Mouse (Mus musculus): ENCODE results near the gene Nphp4. TPM values are rescaled to one million over a fixed set of nuclear protein-coding genes. Genes with fewer than 3 reads are reported as not detected.

Nphp4 gene
- 0.06 and 0.09 TPM in 2 replicates for polyA plus RNA-seq (2015; fragmentation: Nextera tagmentation; extraction: Ambion mirVana)

DNA sequence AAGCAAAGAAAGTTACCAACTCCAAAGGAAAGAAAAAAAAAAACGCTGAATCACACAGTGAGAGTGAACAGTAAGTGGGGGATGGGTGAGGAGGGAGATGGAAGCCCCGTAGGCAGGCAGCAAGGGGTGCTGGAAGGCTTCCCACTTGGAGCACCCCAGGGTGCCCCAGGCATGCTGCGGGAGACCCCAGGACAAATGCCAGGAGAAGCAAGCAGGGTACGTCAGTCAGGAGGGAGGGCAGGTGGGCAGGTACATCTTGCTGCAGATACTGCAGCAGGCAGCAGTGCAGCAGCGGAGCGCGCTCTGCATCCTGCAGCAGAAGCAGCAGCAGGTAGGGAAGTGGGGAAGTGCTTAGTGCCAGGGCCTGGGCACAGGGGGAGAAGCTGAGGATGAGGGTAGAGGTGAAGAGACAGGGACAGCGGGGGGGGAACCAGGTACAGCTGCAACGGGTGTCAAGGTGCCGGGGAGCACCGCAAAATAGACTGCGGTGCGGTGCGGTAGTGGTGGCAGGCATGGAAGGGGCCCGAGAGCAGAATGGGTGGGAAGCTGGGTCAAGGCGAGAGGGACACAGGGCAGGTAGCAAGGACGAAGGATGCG, at the start of gene Nphp4:
Gene Nphp4, plus strand, starts transcription at position 280 of the 597 bp plus-strand sequence.
- Histone ChIP-seq H3K27me3 (ENCODE audit: insufficient read depth, low read length) (peaks cover 20% of the 10 kb centered on the region), H3K27ac (ENCODE audit: low read depth) (no peak within 1 kb of the TSS), H3K4me1 (ENCODE audit: insufficient read depth) (peaks cover 6% of the 10 kb centered on the region), H3K4me2 (ENCODE audit: low read depth, low read length) (peak within 1 kb of the TSS; percentile 69), H3K4me3 (ENCODE audit: low read depth, low read length) (peak within 1 kb of the TSS; percentile 51), H3K36me3 (replicated peaks; ENCODE audit: insufficient read depth, low read length) (no peaks in the 10 kb centered on the region), H3K9ac (replicated peaks) (no peak within 1 kb of the TSS), H3K9me3 (ENCODE audit: low read length) (0 out of 2 replicates have a peak, but pooled peaks cover 2% of the 10 kb centered on the region)
- WGBS (ENCODE audit: insufficient replicate concordance): 6% methylated on average over 18 of the region's 18 CpGs
- ATAC-seq: no peak
- DNase-seq: no peak
- TF ChIP-seq CTCF (IDR thresholded peaks at IDR 0.05; ENCODE audit: low read depth) (no peak), EP300 (IDR thresholded peaks at IDR 0.05; ENCODE audit: low read depth) (no peak)

- Histone ChIP-seq H3K9ac (replicated peaks) (no peak overlapping the region), H3K36me3 (replicated peaks; ENCODE audit: insufficient read depth, low read length) (no peaks in the 10 kb centered on the region), H3K27me3 (ENCODE audit: insufficient read depth, low read length) (no peaks in the 10 kb centered on the region), H3K9me3 (ENCODE audit: low read length) (no peaks in the 10 kb centered on the region), H3K4me3 (ENCODE audit: low read depth, low read length) (no peak overlapping the region), H3K4me1 (ENCODE audit: insufficient read depth) (no peaks in the 10 kb centered on the region), H3K4me2 (ENCODE audit: low read depth, low read length) (no peak overlapping the region), H3K27ac (ENCODE audit: low read depth) (no peak overlapping the region)
- no peak for DNase-seq
- TF ChIP-seq CTCF (IDR thresholded peaks at IDR 0.05; ENCODE audit: low read depth): 0 out of 2 replicates have a peak, but pooled peaks have one; percentile 16
- TF ChIP-seq EP300 (IDR thresholded peaks at IDR 0.05; ENCODE audit: low read depth): no peak
- WGBS (ENCODE audit: insufficient replicate concordance): 65% methylated on average over 8 of the region's 8 CpGs
- ATAC-seq: no peak
Observed at GRCm38 (mm10) chr4:152428259-152428658, 48.2 kb upstream of the Nphp4 start.

DNA sequence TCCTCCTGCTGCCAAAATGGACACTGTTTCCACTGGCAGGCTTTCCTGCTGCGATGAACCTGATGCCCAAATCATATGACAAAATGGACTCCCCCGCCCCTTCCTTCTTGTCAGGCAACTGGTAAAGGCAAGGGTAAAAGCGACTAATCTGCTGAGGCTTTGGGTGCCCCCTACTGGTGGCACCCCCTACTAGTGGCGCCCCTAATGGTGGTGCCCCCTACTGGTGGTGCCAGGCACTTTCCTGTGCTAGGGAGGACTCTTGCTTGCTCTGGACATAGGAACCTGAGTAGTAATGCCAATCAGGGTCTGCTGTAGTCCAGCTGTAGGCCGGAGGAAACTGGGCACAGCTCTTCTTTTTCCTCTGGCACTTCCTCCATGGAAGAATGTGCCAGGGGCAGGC, 44.2 kb upstream of the Nphp4 start:
- Histone ChIP-seq H3K9me3 (ENCODE audit: low read length) (no peaks in the 10 kb centered on the region), H3K27ac (ENCODE audit: low read depth) (no peak overlapping the region), H3K4me2 (ENCODE audit: low read depth, low read length) (no peak overlapping the region), H3K4me3 (ENCODE audit: low read depth, low read length) (no peak overlapping the region), H3K4me1 (ENCODE audit: insufficient read depth) (no peaks in the 10 kb centered on the region), H3K27me3 (ENCODE audit: insufficient read depth, low read length) (no peaks in the 10 kb centered on the region), H3K36me3 (replicated peaks; ENCODE audit: insufficient read depth, low read length) (no peaks in the 10 kb centered on the region), H3K9ac (replicated peaks) (no peak overlapping the region)
- DNase-seq (peak; percentile 39), ATAC-seq (no peak)
- WGBS (ENCODE audit: insufficient replicate concordance): 60% methylated on average over 5 of the region's 5 CpGs
- TF ChIP-seq EP300 (IDR thresholded peaks at IDR 0.05; ENCODE audit: low read depth) (no peak), CTCF (IDR thresholded peaks at IDR 0.05; ENCODE audit: low read depth) (peak; percentile 71)

GRCm38 (mm10) chr4:152434836-152435235, 41.7 kb upstream of the Nphp4 start:
- Histone ChIP-seq H3K36me3 (replicated peaks; ENCODE audit: insufficient read depth, low read length) (no peaks in the 10 kb centered on the region), H3K4me1 (ENCODE audit: insufficient read depth) (no peaks in the 10 kb centered on the region), H3K4me3 (ENCODE audit: low read depth, low read length) (no peak overlapping the region), H3K9ac (replicated peaks) (no peak overlapping the region), H3K9me3 (ENCODE audit: low read length) (no peaks in the 10 kb centered on the region), H3K27me3 (ENCODE audit: insufficient read depth, low read length) (no peaks in the 10 kb centered on the region), H3K27ac (ENCODE audit: low read depth) (no peak overlapping the region), H3K4me2 (ENCODE audit: low read depth, low read length) (no peak overlapping the region)
- DNase-seq (peak; percentile 89), ATAC-seq (peak; percentile 85)
- 22% methylated on average over 9 of the region's 9 CpGs for WGBS (ENCODE audit: insufficient replicate concordance)
- TF ChIP-seq CTCF (IDR thresholded peaks at IDR 0.05; ENCODE audit: low read depth) (peak; percentile 82), EP300 (IDR thresholded peaks at IDR 0.05; ENCODE audit: low read depth) (no peak)

GRCm38 (mm10) chr4:152435255-152435654, 41.3 kb upstream of the Nphp4 start:
- Histone ChIP-seq H3K4me1 (ENCODE audit: insufficient read depth) (no peaks in the 10 kb centered on the region), H3K9ac (replicated peaks) (no peak overlapping the region), H3K27ac (ENCODE audit: low read depth) (no peak overlapping the region), H3K4me2 (ENCODE audit: low read depth, low read length) (no peak overlapping the region), H3K9me3 (ENCODE audit: low read length) (no peaks in the 10 kb centered on the region), H3K27me3 (ENCODE audit: insufficient read depth, low read length) (no peaks in the 10 kb centered on the region), H3K36me3 (replicated peaks; ENCODE audit: insufficient read depth, low read length) (no peaks in the 10 kb centered on the region), H3K4me3 (ENCODE audit: low read depth, low read length) (no peak overlapping the region)
- DNase-seq: peak; percentile 82
- TF ChIP-seq CTCF (IDR thresholded peaks at IDR 0.05; ENCODE audit: low read depth) (peak; percentile 87), EP300 (IDR thresholded peaks at IDR 0.05; ENCODE audit: low read depth) (no peak)
- WGBS (ENCODE audit: insufficient replicate concordance): 23% methylated on average over 10 of the region's 10 CpGs
- ATAC-seq: peak; percentile 72

- Histone ChIP-seq H3K27ac (ENCODE audit: low read depth) (no peak overlapping the region), H3K27me3 (ENCODE audit: insufficient read depth, low read length) (no peaks in the 10 kb centered on the region), H3K4me3 (ENCODE audit: low read depth, low read length) (no peak overlapping the region), H3K4me1 (ENCODE audit: insufficient read depth) (peaks cover 4% of the 10 kb centered on the region; the same call in 1 of the 2 replicates), H3K36me3 (replicated peaks; ENCODE audit: insufficient read depth, low read length) (no peaks in the 10 kb centered on the region), H3K4me2 (ENCODE audit: low read depth, low read length) (no peak overlapping the region), H3K9ac (replicated peaks) (no peak overlapping the region), H3K9me3 (ENCODE audit: low read length) (no peaks in the 10 kb centered on the region)
- TF ChIP-seq EP300 (IDR thresholded peaks at IDR 0.05; ENCODE audit: low read depth) (no peak), CTCF (IDR thresholded peaks at IDR 0.05; ENCODE audit: low read depth) (peak; percentile 22; the same call in 1 of the 2 replicates)
- DNase-seq: no peak
- 66% methylated on average over 9 of the region's 9 CpGs for WGBS (ENCODE audit: insufficient replicate concordance)
- no peak for ATAC-seq
Observed at GRCm38 (mm10) chr4:152440882-152441281, 35.6 kb upstream of the Nphp4 start.
